Mouse (Mus musculus): ENCODE results near the gene Zp1. TPM values are rescaled to one million over a fixed set of nuclear protein-coding genes. Genes with fewer than 3 reads are reported as not detected.

The Zp1 gene
- 0.22 and 0.33 TPM in 2 replicates for polyA plus RNA-seq (2015; fragmentation: Nextera tagmentation; extraction: Ambion mirVana)

DNA sequence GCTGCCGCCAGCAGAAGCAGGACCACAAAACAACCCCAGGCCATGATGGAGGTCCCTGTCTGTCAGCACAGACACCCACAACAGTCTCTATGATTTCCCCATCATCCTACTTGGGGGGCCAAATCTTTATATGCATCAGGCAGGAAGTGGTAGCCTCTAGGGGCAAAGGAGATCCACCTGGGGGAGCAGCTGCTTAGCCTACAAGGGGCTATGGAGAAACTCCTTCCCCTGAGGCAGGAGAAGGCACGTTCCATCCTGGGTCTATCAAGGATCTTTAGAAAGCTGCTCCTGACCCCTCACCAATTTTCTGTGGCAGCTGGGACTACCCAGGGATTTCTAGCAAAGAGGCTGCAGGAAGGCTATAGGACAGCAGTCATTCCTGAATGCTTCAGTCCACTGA lies at the start of gene Zp1:
TSS of gene Zp1 (minus strand) at position 101 of the 400 bp plus-strand sequence.
- Histone ChIP-seq H3K36me3 (no peaks in the 10 kb centered on the region), H3K4me3 (no peak within 1 kb of the TSS), H3K4me2 (replicated peaks) (no peak within 1 kb of the TSS), H3K27ac (replicated peaks) (no peak within 1 kb of the TSS), H3K27me3 (no peaks in the 10 kb centered on the region), H3K9me3 (no peaks in the 10 kb centered on the region), H3K4me1 (no peaks in the 10 kb centered on the region), H3K9ac (replicated peaks) (no peak within 1 kb of the TSS)
- WGBS, result 82% methylated on average over 2 of the region's 2 CpGs
- no peak for ATAC-seq (replicated peaks)

DNA sequence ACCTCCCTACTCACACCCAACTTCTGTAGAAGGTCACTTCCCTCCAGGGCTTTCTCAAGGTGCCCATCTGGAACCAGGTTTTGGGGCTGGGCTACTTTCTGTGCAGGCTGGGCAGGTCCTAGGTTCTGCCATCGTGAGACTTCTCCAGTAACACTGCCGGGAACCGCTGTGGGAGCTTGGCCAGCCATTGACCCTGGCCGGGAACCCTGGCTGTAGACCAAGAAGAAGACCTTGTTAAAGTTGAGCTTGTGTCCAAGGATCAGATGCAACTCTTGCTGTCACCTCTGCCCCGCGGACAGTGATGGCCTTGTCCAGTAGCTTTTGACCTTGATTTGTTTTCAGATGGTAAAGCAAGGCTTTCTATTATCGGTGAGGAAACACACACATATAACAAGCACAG lies 48.1 kb upstream of the Zp1 start:
- no peak for ATAC-seq (replicated peaks)
- WGBS, result 91% methylated on average over 7 of the region's 7 CpGs
- H3K4me3 ChIP-seq, result no peak overlapping the region
- no peaks in the 10 kb centered on the region for H3K27me3 ChIP-seq
- H3K36me3 ChIP-seq, result no peaks in the 10 kb centered on the region
- H3K9ac ChIP-seq (replicated peaks), result no peak overlapping the region
- H3K4me2 ChIP-seq (replicated peaks), result no peak overlapping the region
- H3K9me3 ChIP-seq, result no peaks in the 10 kb centered on the region
- H3K27ac ChIP-seq (replicated peaks), result no peak overlapping the region
- no peaks in the 10 kb centered on the region for H3K4me1 ChIP-seq

DNA sequence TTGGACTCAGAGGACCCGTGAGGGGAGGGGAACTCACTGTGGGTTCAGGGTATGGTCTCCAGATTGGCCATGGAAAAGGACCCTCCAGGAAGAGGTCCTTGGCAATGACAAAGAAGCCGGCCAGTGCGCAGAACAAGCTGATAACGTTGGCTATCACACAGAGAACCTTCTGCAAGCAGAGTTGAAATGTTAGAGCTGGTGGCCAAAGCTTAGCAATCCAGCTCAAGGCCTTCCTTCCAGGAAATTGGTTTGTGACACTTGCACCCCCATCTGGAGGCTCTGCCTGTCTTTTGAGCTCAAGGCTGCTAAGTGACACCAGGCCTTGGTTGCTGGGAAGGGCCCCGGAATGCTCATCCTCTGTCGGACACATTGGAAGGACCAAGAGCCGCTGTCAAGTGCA lies 45.3 kb upstream of the Zp1 start:
- H3K27me3 ChIP-seq, result no peaks in the 10 kb centered on the region
- no peak overlapping the region for H3K4me3 ChIP-seq
- no peak overlapping the region for H3K4me2 ChIP-seq (replicated peaks)
- ATAC-seq (replicated peaks), result no peak
- no peak overlapping the region for H3K9ac ChIP-seq (replicated peaks)
- H3K27ac ChIP-seq (replicated peaks), result no peak overlapping the region
- H3K9me3 ChIP-seq, result no peaks in the 10 kb centered on the region
- no peaks in the 10 kb centered on the region for H3K4me1 ChIP-seq
- no peaks in the 10 kb centered on the region for H3K36me3 ChIP-seq
- 89% methylated on average over 7 of the region's 7 CpGs for WGBS

DNA sequence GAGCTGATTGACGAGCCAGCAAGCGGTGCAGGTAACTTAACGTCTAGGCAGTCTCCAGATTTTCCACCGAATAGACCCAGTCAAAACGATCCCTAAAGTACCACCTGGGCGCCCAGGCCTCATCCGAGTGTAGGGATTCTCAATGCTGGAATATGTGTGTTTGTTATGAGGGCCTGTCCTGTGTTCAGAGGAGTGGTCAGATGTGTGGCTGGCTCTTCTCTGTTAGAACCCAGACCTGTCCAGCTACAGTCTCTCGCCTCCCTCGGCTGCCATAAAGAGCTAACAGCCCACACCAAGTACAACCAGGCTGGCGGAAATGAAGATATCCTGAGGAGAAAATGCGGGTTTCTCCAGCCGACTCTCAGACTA lies 39.5 kb upstream of the Zp1 start:
- no peak; the same call in 1 of the 2 replicates for ATAC-seq (replicated peaks)

DNA sequence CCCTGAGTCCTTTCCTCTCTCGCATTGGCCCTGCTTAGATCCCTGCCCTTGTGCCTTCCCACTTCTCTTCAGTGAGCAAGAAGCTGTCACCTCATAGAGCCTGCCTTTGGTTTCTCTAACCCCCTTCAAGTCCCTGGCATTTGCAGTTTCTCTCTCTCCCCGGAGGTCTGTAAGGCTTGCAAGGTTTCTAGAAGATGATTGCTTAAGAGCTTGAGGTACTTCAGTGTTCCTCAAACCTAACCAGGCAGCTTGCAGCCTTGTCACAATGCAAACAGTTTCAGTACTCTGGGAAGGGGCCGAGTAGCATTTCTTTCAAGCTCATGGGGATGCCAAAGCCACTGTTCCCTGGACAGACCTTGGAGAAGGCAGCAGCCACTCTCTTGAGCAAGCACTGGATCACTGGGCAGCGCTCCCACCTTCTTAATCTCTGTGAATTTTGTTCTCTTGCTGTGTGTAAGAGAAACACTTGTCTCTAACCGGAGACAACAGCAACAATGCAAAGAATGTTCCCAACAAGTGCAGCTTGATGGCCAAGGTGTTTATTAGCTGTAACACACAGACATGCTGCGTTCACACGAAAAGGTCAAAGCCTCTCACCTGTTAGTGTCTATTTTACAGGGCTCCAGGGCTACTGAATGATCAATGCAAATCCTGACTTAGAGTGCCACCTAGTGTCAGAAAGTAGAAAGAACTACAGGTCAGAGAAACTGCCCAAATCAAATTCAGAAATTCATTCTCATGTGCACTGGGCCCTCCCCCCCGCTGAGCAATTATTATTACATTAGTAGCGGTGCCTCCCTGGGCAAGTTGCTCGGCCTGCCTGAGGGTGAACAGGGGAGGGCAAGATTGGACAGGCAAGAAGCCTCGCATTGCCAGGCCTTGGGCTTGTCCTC lies 38.9 kb upstream of the Zp1 start:
- H3K9ac ChIP-seq (replicated peaks), result no peak overlapping the region
- H3K4me1 ChIP-seq, result no peaks in the 10 kb centered on the region
- no peaks in the 10 kb centered on the region for H3K9me3 ChIP-seq
- WGBS, result 32% methylated on average over 11 of the region's 11 CpGs
- H3K27me3 ChIP-seq, result no peaks in the 10 kb centered on the region
- H3K36me3 ChIP-seq, result no peaks in the 10 kb centered on the region
- H3K4me2 ChIP-seq (replicated peaks), result no peak overlapping the region
- no peak overlapping the region for H3K4me3 ChIP-seq
- H3K27ac ChIP-seq (replicated peaks), result no peak overlapping the region
- ATAC-seq (replicated peaks), result peak; percentile 78

More for the DNA sequence above, 39.5 kb upstream of the Zp1 start:
- H3K27ac ChIP-seq (replicated peaks), result no peak overlapping the region
- H3K27me3 ChIP-seq, result no peaks in the 10 kb centered on the region
- H3K4me2 ChIP-seq (replicated peaks), result no peak overlapping the region
- no peaks in the 10 kb centered on the region for H3K9me3 ChIP-seq
- WGBS, result 48% methylated on average over 12 of the region's 12 CpGs
- H3K4me3 ChIP-seq, result no peak overlapping the region
- H3K4me1 ChIP-seq, result no peaks in the 10 kb centered on the region
- H3K9ac ChIP-seq (replicated peaks), result no peak overlapping the region
- no peaks in the 10 kb centered on the region for H3K36me3 ChIP-seq

DNA sequence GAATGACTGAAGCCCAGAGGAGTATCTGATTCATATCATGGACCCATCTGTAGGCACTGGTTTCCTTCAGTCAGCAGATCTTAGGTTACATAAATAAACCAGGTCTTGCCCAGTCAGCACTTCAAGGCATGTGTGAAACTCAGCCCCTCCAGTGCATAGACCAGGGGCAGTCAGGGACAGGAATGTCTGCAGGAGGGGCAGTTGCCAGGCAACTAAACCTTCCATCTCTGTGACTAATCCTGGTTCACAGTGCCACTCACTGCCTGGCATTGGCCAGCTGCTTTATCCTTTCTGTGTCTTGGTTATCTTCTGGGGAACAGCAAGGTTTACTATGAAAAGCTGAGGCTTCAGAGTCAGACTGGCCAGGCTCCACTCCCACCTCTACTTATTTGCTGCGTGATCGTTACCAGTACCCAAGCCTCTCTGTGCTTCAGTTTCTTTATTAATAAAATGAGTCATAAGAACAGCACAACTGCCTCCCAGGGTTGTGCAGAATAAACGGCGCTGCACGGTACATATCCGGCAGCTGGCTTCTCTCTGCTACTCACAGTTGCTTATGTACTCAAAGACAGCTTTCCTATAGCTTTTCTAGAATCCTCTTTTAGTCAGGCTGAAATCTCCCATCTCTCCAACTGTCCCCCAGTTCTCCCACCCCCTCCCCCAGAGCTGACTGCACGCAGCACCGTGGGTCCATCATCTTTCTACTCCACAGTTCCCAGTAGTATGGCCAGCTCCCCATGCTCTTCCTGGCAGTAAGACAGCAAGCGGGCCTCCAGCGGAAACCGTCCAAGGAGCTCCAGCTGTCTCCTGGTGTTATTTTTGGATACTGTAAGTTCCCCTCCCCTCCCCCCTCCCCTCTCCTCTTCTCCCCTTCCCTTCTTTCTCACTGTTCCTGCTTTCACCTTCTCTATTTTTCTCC lies 31.8 kb upstream of the Zp1 start:
- WGBS, result 74% methylated on average over 11 of the region's 11 CpGs
- H3K4me1 ChIP-seq, result peaks cover 17% of the 10 kb centered on the region
- H3K4me3 ChIP-seq, result no peak overlapping the region
- no peak overlapping the region for H3K27ac ChIP-seq (replicated peaks)
- H3K27me3 ChIP-seq, result 0 out of 2 replicates have a peak, but pooled peaks cover 3% of the 10 kb centered on the region
- no peak for ATAC-seq (replicated peaks)
- H3K9me3 ChIP-seq, result no peaks in the 10 kb centered on the region
- no peaks in the 10 kb centered on the region for H3K36me3 ChIP-seq
- no peak overlapping the region for H3K9ac ChIP-seq (replicated peaks)
- H3K4me2 ChIP-seq (replicated peaks), result no peak overlapping the region

DNA sequence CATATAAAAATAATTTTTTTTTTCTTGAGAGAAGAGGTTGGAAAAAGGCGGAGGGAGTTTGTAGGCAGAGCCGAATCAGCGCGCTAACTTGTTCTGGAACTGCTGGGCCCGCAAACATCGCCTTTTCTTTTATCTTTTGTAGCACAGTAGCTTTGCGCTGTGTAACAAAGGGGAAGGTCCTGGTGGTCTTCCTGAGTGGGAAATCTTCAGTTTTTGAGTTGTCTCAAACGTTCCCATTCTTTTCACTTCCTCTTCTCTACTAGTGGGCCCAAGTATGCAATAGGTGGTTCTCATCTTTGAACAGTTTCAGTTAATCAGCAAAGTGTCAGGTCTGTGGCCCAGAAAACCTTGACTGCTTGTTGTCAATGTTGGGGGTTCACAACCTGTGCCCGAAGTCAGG lies 29.1 kb upstream of the Zp1 start:
- H3K4me3 ChIP-seq, result peak overlapping the region; percentile 71
- peaks cover 8% of the 10 kb centered on the region for H3K36me3 ChIP-seq
- H3K27ac ChIP-seq (replicated peaks), result no peak overlapping the region
- H3K4me2 ChIP-seq (replicated peaks), result peak overlapping the region; percentile 100
- 40% methylated on average over 9 of the region's 9 CpGs for WGBS
- no peaks in the 10 kb centered on the region for H3K9me3 ChIP-seq
- H3K4me1 ChIP-seq, result peaks cover 30% of the 10 kb centered on the region
- 0 out of 2 replicates have a peak, but pooled peaks cover 3% of the 10 kb centered on the region for H3K27me3 ChIP-seq
- H3K9ac ChIP-seq (replicated peaks), result 0 out of 2 replicates have a peak overlapping the region, but pooled peaks have one; percentile 2
- ATAC-seq (replicated peaks), result no peak

DNA sequence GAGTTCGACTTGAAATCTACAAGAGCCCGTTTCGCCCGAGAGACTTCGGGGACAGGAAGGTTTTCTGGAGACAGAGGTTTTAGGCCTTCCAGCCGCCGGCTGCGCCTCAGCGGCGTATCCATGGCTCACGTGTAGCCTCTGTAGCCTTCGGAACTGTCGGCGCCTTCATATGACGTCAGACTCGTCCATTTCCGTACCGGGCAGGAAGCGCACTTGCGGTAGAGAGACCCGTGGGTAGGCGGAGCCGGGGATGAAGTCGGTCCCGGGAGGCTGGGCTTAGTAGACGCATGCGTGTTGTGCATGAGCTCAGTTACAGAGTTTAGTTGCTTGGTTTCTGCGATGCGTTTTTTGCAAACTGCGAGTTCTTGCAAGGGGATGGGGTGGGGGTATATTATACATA lies 28.7 kb upstream of the Zp1 start, which contains the start of gene Ccdc86:
TSS of gene Ccdc86 (minus strand) at position 155 of the 400 bp plus-strand sequence.
- Histone ChIP-seq H3K9me3 (no peaks in the 10 kb centered on the region), H3K4me3 (peak within 1 kb of the TSS; percentile 71), H3K36me3 (peaks cover 12% of the 10 kb centered on the region), H3K27ac (replicated peaks) (no peak within 1 kb of the TSS), H3K27me3 (0 out of 2 replicates have a peak, but pooled peaks cover 3% of the 10 kb centered on the region), H3K4me1 (peaks cover 30% of the 10 kb centered on the region), H3K9ac (replicated peaks) (peak within 1 kb of the TSS; percentile 66), H3K4me2 (replicated peaks) (peak within 1 kb of the TSS; percentile 100)
- peak; percentile 99 for ATAC-seq (replicated peaks)
- WGBS, result 0% methylated on average over 30 of the region's 30 CpGs

DNA sequence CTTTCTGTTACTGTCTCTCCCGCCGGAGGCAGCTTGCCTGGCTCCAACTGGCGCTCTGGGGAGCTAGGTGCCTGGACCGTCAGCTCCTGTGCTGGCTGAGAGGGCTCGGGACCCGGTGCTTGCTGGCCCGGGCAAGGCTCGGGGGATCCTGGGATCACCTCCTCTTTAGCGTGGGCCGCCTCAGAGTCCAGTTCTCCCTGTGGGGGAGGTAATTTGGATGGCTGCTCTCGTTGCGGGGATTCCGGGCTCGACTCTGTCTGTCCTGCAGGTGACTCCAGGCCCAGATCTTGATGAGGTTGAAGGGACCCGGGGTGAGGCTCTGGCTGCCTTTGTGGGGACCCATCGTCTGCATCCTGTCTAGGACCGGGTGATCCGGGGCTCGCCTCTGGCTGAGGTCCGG lies 28.0 kb upstream of the Zp1 start:
- ATAC-seq (replicated peaks), result peak; percentile 12
- Histone ChIP-seq H3K4me1 (peaks cover 30% of the 10 kb centered on the region), H3K36me3 (peaks cover 19% of the 10 kb centered on the region), H3K4me3 (peak overlapping the region; percentile 71), H3K4me2 (replicated peaks) (peak overlapping the region; percentile 100), H3K9ac (replicated peaks) (peak overlapping the region; percentile 66), H3K9me3 (no peaks in the 10 kb centered on the region), H3K27ac (replicated peaks) (no peak overlapping the region), H3K27me3 (0 out of 2 replicates have a peak, but pooled peaks cover 3% of the 10 kb centered on the region)
- under 1% methylated on average over 20 of the region's 20 CpGs for WGBS

DNA sequence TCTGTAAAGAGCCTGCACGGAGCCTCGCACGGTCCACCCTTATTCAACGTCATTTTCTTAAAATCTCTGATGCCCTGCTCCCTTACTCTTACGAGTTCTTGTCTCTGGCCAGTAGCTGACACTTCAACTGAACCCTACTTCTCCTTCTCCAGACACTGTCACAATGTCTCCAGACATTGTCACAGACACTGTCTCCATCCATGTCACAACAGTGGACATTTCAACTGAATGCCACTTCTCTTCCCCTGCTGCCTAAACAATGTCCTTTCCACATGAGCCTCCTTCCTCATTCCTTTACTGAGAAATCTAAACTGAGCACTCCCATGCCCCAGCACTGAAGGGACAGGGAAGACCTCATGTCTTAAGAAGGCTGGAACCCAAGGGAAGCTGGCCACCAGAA lies 26.8 kb upstream of the Zp1 start:
- Histone ChIP-seq H3K9me3 (no peaks in the 10 kb centered on the region), H3K36me3 (peaks cover 31% of the 10 kb centered on the region), H3K4me1 (peaks cover 30% of the 10 kb centered on the region), H3K27me3 (0 out of 2 replicates have a peak, but pooled peaks cover 3% of the 10 kb centered on the region), H3K9ac (replicated peaks) (peak overlapping the region; percentile 66), H3K4me3 (peak overlapping the region; percentile 71), H3K27ac (replicated peaks) (no peak overlapping the region), H3K4me2 (replicated peaks) (peak overlapping the region; percentile 100)
- no peak for ATAC-seq (replicated peaks)
- WGBS, result 87% methylated on average over 5 of the region's 5 CpGs

DNA sequence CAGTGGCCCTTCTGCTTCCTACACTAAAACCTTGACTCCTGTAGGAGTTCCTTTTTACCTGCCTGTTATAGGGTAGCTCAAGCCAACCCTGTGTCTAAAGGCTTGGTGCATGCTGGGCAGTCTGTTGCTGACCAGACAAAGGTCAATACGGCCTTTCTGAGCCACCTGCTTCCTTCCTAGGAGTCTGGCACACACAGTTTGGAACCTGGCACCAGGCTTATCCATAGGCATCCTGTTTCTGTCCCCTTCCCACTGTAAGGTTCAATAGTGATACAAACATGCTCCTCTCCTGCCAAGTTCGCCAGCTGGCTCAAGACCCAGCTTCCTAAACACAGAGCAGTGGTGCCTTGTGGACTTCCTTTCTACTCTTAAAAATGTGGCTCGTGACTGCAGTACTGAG lies 26.1 kb upstream of the Zp1 start:
- Histone ChIP-seq H3K36me3 (peaks cover 35% of the 10 kb centered on the region), H3K9me3 (no peaks in the 10 kb centered on the region), H3K4me3 (no peak overlapping the region), H3K4me2 (replicated peaks) (no peak overlapping the region; the same call in 1 of the 2 replicates), H3K27ac (replicated peaks) (no peak overlapping the region), H3K9ac (replicated peaks) (no peak overlapping the region), H3K4me1 (peaks cover 35% of the 10 kb centered on the region), H3K27me3 (no peaks in the 10 kb centered on the region)
- no peak for ATAC-seq (replicated peaks)
- 84% methylated on average over 3 of the region's 3 CpGs for WGBS

DNA sequence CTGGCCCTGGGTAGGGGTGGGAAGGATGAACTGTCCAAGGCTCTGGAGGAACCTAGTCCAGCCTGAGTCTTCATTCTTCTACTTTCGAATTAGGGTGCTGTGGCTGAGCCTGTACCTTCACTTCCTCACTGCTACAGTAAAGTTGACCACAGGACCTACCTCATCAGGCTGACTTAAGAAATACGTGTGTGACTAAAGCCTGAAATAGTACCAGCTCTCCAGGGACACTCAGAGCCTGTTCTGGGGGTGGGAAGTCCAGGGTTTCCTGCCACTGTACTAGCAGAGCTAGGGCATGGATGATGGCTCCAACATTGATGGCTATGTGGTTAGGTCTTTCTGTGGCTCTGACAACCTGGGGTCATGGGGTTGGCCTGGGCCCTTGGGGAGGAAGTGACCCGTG lies 23.5 kb upstream of the Zp1 start:
- Histone ChIP-seq H3K4me1 (peaks cover 46% of the 10 kb centered on the region), H3K36me3 (peaks cover 35% of the 10 kb centered on the region), H3K27me3 (no peaks in the 10 kb centered on the region), H3K9me3 (no peaks in the 10 kb centered on the region), H3K4me3 (no peak overlapping the region), H3K9ac (replicated peaks) (no peak overlapping the region), H3K4me2 (replicated peaks) (no peak overlapping the region), H3K27ac (replicated peaks) (no peak overlapping the region)
- 88% methylated on average over 3 of the region's 3 CpGs for WGBS
- ATAC-seq (replicated peaks), result no peak
